Mouse (Mus musculus): ENCODE measurements around the gene Fkbp5. TPM values are rescaled to one million over a fixed set of nuclear protein-coding genes. Genes with fewer than 3 reads are reported as not detected.
"Not testable (repeated sequence)": the region's sequence is repeated elsewhere in the genome, so short reads cannot be mapped to it uniquely, and the experiment has no call there.

The Fkbp5 gene
- polyA plus RNA-seq, 1 experiment from 2014 or later = 12.8 TPM

- Histone ChIP-seq H3K9ac (replicated peaks; ENCODE audit: low read length) (no peak overlapping the region), H3K36me3 (replicated peaks; ENCODE audit: control insufficient read depth, insufficient read depth, low read depth, low read length) (no peaks in the 10 kb centered on the region; the same call in 1 of the 2 replicates), H3K4me2 (ENCODE audit: low read depth, low read length) (no peak overlapping the region), H3K4me1 (ENCODE audit: control insufficient read depth, insufficient read depth, low read length) (no peaks in the 10 kb centered on the region), H3K27ac (replicated peaks; ENCODE audit: low read depth, low read length) (no peak overlapping the region), H3K27me3 (ENCODE audit: control insufficient read depth, insufficient read depth, low read length) (no peaks in the 10 kb centered on the region), H3K9me3 (replicated peaks; ENCODE audit: control insufficient read depth, low read length) (no peaks in the 10 kb centered on the region), H3K4me3 (ENCODE audit: low read depth, low read length) (no peak overlapping the region)
- DNase-seq (ENCODE audit: low spot score) (no peak), ATAC-seq (replicated peaks; ENCODE audit: insufficient number of reproducible peaks, low FRiP score, low TSS enrichment, low read depth) (no peak)
- 90% methylated on average over 7 of the region's 7 CpGs for WGBS
Observed at GRCm38 (mm10) chr17:28406471-28406870, 110.9 kb downstream of the Fkbp5 start.

GRCm38 (mm10) chr17:28404745-28405144 lies 112.6 kb downstream of the Fkbp5 start:
- not testable (repeated sequence) for H3K9ac ChIP-seq (replicated peaks; ENCODE audit: low read length); H3K9me3 ChIP-seq (replicated peaks; ENCODE audit: control insufficient read depth, low read length); DNase-seq (ENCODE audit: low spot score); ATAC-seq (replicated peaks; ENCODE audit: insufficient number of reproducible peaks, low FRiP score, low TSS enrichment, low read depth); H3K4me3 ChIP-seq (ENCODE audit: low read depth, low read length); H3K36me3 ChIP-seq (replicated peaks; ENCODE audit: control insufficient read depth, insufficient read depth, low read depth, low read length); H3K4me2 ChIP-seq (ENCODE audit: low read depth, low read length); H3K4me1 ChIP-seq (ENCODE audit: control insufficient read depth, insufficient read depth, low read length); H3K27me3 ChIP-seq (ENCODE audit: control insufficient read depth, insufficient read depth, low read length); H3K27ac ChIP-seq (replicated peaks; ENCODE audit: low read depth, low read length)
- 95% methylated on average over 2 of the region's 2 CpGs for WGBS

DNA sequence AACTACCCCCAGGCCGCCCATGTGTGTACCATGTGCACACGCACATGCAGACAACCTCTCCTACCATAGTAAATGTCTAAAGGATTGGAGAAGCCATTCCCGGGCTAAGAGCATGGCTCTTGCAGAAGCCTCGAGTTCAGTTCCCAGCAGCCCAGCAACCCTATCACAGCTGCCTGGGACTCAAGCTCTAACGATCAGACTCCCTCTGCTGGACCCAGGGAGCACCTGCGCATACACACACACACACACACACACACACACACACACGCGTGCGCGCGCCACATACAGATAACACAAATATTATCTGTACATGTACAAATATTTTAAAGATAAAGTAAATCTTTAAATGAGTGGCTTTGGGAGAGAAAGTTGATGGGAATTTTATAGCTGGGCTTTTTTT lies 113.0 kb downstream of the Fkbp5 start:
- WGBS = 96% methylated on average over 11 of the region's 11 CpGs
- ATAC-seq (replicated peaks; ENCODE audit: insufficient number of reproducible peaks, low FRiP score, low TSS enrichment, low read depth) = no peak
- H3K9me3 ChIP-seq (replicated peaks; ENCODE audit: control insufficient read depth, low read length) = no peaks in the 10 kb centered on the region
- H3K9ac ChIP-seq (replicated peaks; ENCODE audit: low read length) = no peak overlapping the region
- H3K4me1 ChIP-seq (ENCODE audit: control insufficient read depth, insufficient read depth, low read length) = no peaks in the 10 kb centered on the region
- DNase-seq (ENCODE audit: low spot score) = no peak
- H3K4me2 ChIP-seq (ENCODE audit: low read depth, low read length) = no peak overlapping the region
- H3K27me3 ChIP-seq (ENCODE audit: control insufficient read depth, insufficient read depth, low read length) = no peaks in the 10 kb centered on the region
- no peaks in the 10 kb centered on the region; the same call in 1 of the 2 replicates for H3K36me3 ChIP-seq (replicated peaks; ENCODE audit: control insufficient read depth, insufficient read depth, low read depth, low read length)
- H3K27ac ChIP-seq (replicated peaks; ENCODE audit: low read depth, low read length) = no peak overlapping the region
- no peak overlapping the region for H3K4me3 ChIP-seq (ENCODE audit: low read depth, low read length)

DNA sequence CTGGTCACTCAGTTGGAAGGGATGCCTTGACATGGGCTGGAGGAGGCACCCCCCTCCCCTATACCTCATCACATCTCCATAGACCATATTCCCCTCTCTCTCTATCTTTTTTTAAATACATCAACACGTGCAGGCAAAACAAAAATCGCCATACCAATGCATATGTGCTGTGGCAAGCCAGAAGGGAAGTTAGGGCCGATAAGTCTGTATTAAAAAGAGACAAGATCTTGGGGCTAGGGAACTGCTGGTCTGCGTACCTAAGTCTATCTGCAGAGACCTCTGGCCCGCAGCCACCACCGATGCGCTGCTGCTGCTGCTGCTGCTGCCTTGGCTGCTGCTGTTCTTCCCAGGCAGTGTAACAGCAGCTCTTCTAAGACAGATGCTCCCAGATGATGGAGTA lies 122.3 kb downstream of the Fkbp5 start:
- no peak overlapping the region for H3K9ac ChIP-seq (replicated peaks; ENCODE audit: low read length)
- H3K9me3 ChIP-seq (replicated peaks; ENCODE audit: control insufficient read depth, low read length) = no peaks in the 10 kb centered on the region
- ATAC-seq (replicated peaks; ENCODE audit: insufficient number of reproducible peaks, low FRiP score, low TSS enrichment, low read depth) = no peak
- H3K27ac ChIP-seq (replicated peaks; ENCODE audit: low read depth, low read length) = no peak overlapping the region
- no peak overlapping the region for H3K4me3 ChIP-seq (ENCODE audit: low read depth, low read length)
- H3K4me2 ChIP-seq (ENCODE audit: low read depth, low read length) = no peak overlapping the region
- WGBS = 89% methylated on average over 7 of the region's 7 CpGs
- DNase-seq (ENCODE audit: low spot score) = no peak
- H3K36me3 ChIP-seq (replicated peaks; ENCODE audit: control insufficient read depth, insufficient read depth, low read depth, low read length) = peaks cover 2% of the 10 kb centered on the region; the same call in 1 of the 2 replicates
- peaks cover 7% of the 10 kb centered on the region for H3K4me1 ChIP-seq (ENCODE audit: control insufficient read depth, insufficient read depth, low read length)
- no peaks in the 10 kb centered on the region for H3K27me3 ChIP-seq (ENCODE audit: control insufficient read depth, insufficient read depth, low read length)

DNA sequence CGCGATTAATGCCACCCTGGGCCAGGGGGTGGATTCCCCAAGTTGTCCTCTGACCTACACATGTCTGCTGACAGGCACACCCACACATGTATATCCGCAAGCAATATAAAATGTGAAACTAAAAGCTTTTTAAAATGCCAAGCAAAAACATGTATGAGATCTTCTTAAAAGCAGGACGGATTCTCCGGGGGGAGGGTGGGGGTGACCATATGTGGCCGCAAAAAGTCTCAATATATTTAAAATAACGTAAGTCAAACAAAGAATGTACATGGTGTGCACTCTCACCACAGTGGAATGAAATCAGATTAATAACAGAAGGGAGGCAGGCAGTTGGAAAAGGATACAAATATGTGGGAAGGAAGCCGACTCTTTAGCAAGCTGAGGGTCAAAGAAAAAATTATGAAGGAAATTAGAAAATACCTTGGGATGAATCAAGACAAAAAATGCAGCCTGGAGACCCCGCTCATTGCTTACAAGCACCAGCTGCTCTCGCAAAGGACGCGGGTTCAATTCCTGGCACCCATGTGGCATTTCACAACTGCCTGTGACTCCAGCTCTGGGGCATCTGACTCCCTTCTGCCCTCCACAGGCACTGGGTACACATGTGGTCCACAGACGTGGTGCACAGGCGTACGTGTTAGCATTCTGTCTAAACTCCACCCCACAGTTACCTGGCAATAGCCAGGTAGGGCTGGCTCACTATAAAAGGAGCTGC lies 123.1 kb downstream of the Fkbp5 start:
- Histone ChIP-seq H3K9me3 (replicated peaks; ENCODE audit: control insufficient read depth, low read length) (no peaks in the 10 kb centered on the region), H3K27me3 (ENCODE audit: control insufficient read depth, insufficient read depth, low read length) (no peaks in the 10 kb centered on the region), H3K36me3 (replicated peaks; ENCODE audit: control insufficient read depth, insufficient read depth, low read depth, low read length) (peaks cover 2% of the 10 kb centered on the region; the same call in 1 of the 2 replicates), H3K27ac (replicated peaks; ENCODE audit: low read depth, low read length) (no peak overlapping the region), H3K4me2 (ENCODE audit: low read depth, low read length) (no peak overlapping the region), H3K9ac (replicated peaks; ENCODE audit: low read length) (no peak overlapping the region), H3K4me1 (ENCODE audit: control insufficient read depth, insufficient read depth, low read length) (peaks cover 7% of the 10 kb centered on the region), H3K4me3 (ENCODE audit: low read depth, low read length) (no peak overlapping the region)
- ATAC-seq (replicated peaks; ENCODE audit: insufficient number of reproducible peaks, low FRiP score, low TSS enrichment, low read depth) = no peak
- DNase-seq (ENCODE audit: low spot score) = no peak
- 76% methylated on average over 15 of the region's 15 CpGs for WGBS

GRCm38 (mm10) chr17:28391568-28392432 lies 125.5 kb downstream of the Fkbp5 start:
- H3K9me3 ChIP-seq (replicated peaks; ENCODE audit: control insufficient read depth, low read length) = no peaks in the 10 kb centered on the region
- H3K27me3 ChIP-seq (ENCODE audit: control insufficient read depth, insufficient read depth, low read length) = no peaks in the 10 kb centered on the region; the same call in 1 of the 2 replicates
- H3K4me3 ChIP-seq (ENCODE audit: low read depth, low read length) = no peak overlapping the region
- ATAC-seq (replicated peaks; ENCODE audit: insufficient number of reproducible peaks, low FRiP score, low TSS enrichment, low read depth) = no peak
- H3K4me1 ChIP-seq (ENCODE audit: control insufficient read depth, insufficient read depth, low read length) = peaks cover 7% of the 10 kb centered on the region
- peak; percentile 33 for DNase-seq (ENCODE audit: low spot score)
- H3K4me2 ChIP-seq (ENCODE audit: low read depth, low read length) = peak overlapping the region; percentile 27
- 5% methylated on average over 23 of the region's 25 CpGs for WGBS
- H3K9ac ChIP-seq (replicated peaks; ENCODE audit: low read length) = peak overlapping the region; percentile 13
- H3K36me3 ChIP-seq (replicated peaks; ENCODE audit: control insufficient read depth, insufficient read depth, low read depth, low read length) = no peaks in the 10 kb centered on the region
- H3K27ac ChIP-seq (replicated peaks; ENCODE audit: low read depth, low read length) = 0 out of 2 replicates have a peak overlapping the region, but pooled peaks have one; percentile 13

- no peak overlapping the region for H3K4me3 ChIP-seq (ENCODE audit: low read depth, low read length)
- ATAC-seq (replicated peaks; ENCODE audit: insufficient number of reproducible peaks, low FRiP score, low TSS enrichment, low read depth) = no peak
- WGBS = 84% methylated on average over 3 of the region's 3 CpGs
- no peak overlapping the region for H3K4me2 ChIP-seq (ENCODE audit: low read depth, low read length)
- H3K4me1 ChIP-seq (ENCODE audit: control insufficient read depth, insufficient read depth, low read length) = peaks cover 7% of the 10 kb centered on the region
- no peak overlapping the region for H3K27ac ChIP-seq (replicated peaks; ENCODE audit: low read depth, low read length)
- no peak for DNase-seq (ENCODE audit: low spot score)
- no peak overlapping the region for H3K9ac ChIP-seq (replicated peaks; ENCODE audit: low read length)
- H3K36me3 ChIP-seq (replicated peaks; ENCODE audit: control insufficient read depth, insufficient read depth, low read depth, low read length) = no peaks in the 10 kb centered on the region
- peaks cover 5% of the 10 kb centered on the region for H3K27me3 ChIP-seq (ENCODE audit: control insufficient read depth, insufficient read depth, low read length)
- no peaks in the 10 kb centered on the region for H3K9me3 ChIP-seq (replicated peaks; ENCODE audit: control insufficient read depth, low read length)
Observed at GRCm38 (mm10) chr17:28388534-28388933, 128.8 kb downstream of the Fkbp5 start.

Data from embryonic facial prominence, embryonic 11.5 days (tissue).